Mouse (Mus musculus) hindbrain, postnatal 0 days (tissue): ENCODE results near the gene Rnf185. TPM values are rescaled to one million over a fixed set of nuclear protein-coding genes. Genes with fewer than 3 reads are reported as not detected.

Source experiments
- ATAC-seq: fragments of 200-750 bp; cut with Nextera tagmentation; 2 replicates; pipeline ENCODE4 v1.8.0; 2017; ENCODE audit warnings: mild to moderate bottlenecking, moderate TSS enrichment, moderate library complexity
- DNase-seq: peaks from one replicate; pipeline ENCODE4 v3.0.0-alpha.2; 2015; ENCODE audit warnings: low spot score
- H3K27ac ChIP-seq: fragments of 300-500 bp; sonication (generic); 2 replicates; pipeline ENCODE4 v1.5.1; 2014; ENCODE audit warnings: mild to moderate bottlenecking
- H3K27me3 ChIP-seq: fragments of 300-500 bp; sonication (generic); 2 replicates; pipeline ENCODE4 v1.6.1; 2014; ENCODE audit warnings: low read length, mixed read lengths; ENCODE audit not compliant: insufficient read depth
- H3K36me3 ChIP-seq: fragments of 300-500 bp; sonication (generic); 2 replicates; pipeline ENCODE4 v1.6.1; 2014; ENCODE audit warnings: low read length, mixed read lengths; ENCODE audit not compliant: insufficient read depth
- H3K4me1 ChIP-seq: fragments of 300-500 bp; sonication (generic); 2 replicates; pipeline ENCODE4 v1.6.1; 2014; ENCODE audit warnings: antibody characterized with exemption, low read length, mixed read lengths; ENCODE audit not compliant: insufficient read depth
- H3K4me2 ChIP-seq: fragments of 300-500 bp; sonication (generic); 2 replicates; pipeline ENCODE4 v1.6.1; 2014; ENCODE audit warnings: low read depth, mild to moderate bottlenecking, low read length, moderate library complexity, mixed read lengths
- H3K4me3 ChIP-seq: fragments of 300-500 bp; sonication (generic); 2 replicates; pipeline ENCODE4 v1.5.1; 2014; ENCODE audit warnings: low read length
- H3K9ac ChIP-seq: fragments of 300-500 bp; sonication (generic); replicated peaks from 2 replicates; pipeline ENCODE4 v1.6.1; 2014; ENCODE audit warnings: mild to moderate bottlenecking, low read length, moderate library complexity, mixed read lengths
- H3K9me3 ChIP-seq: fragments of 300-500 bp; sonication (generic); 2 replicates; pipeline ENCODE4 v1.6.1; 2016; ENCODE audit warnings: low read length, mixed read lengths
- CTCF ChIP-seq: IDR thresholded peaks from 2 replicates; pipeline ENCODE4 v1.5.1; 2016; ENCODE audit warnings: antibody characterized with exemption, control low read depth, low read depth
- WGBS: fragments of 180-500 bp; shearing (Covaris S2); extraction: QIAGEN DNeasy Blood & Tissue Kit; methylation state at CpG from one replicate; pipeline ENCODE4 v1.1.7; 2014; 5-methylcytosine and 5-hydroxymethylcytosine counted together
- polyA plus RNA-seq: library from polyadenylated mRNA; unstranded; fragments of >200 nt; fragmentation: Nextera tagmentation; extraction: Ambion mirVana; gene quantifications from 2 replicates; pipeline ENCODE4 v1.2.1, GENCODE M21; 2015
- total RNA-seq: library from RNA; depleted of rRNA; stranded (reverse); fragments of >200 nt; gene quantifications from 2 replicates; pipeline ENCODE4 v1.2.3, GENCODE M21; 2014

Gene Rnf185
- total and polyA plus RNA-seq, 2 experiments from 2014 or later, result 36.1 to 36.6 TPM

GRCm38 (mm10) chr11:3374741-3375140 is 77.4 kb downstream of the Rnf185 start:
- Histone ChIP-seq H3K36me3 (no peaks in the 10 kb centered on the region), H3K27me3 (no peaks in the 10 kb centered on the region), H3K9ac (peak overlapping the region; percentile 17), H3K4me2 (no peak overlapping the region), H3K27ac (peak overlapping the region; percentile 66; the same call in 1 of the 2 replicates), H3K4me3 (no peak overlapping the region), H3K4me1 (peaks cover 20% of the 10 kb centered on the region), H3K9me3 (no peaks in the 10 kb centered on the region)
- ATAC-seq (no peak), DNase-seq (no peak)
- 73% methylated on average over 12 of the region's 12 CpGs for WGBS
- no peak for TF ChIP-seq CTCF

- H3K9ac ChIP-seq, result peak overlapping the region; percentile 17
- no peaks in the 10 kb centered on the region for H3K9me3 ChIP-seq
- peak overlapping the region; percentile 66 for H3K27ac ChIP-seq
- H3K4me2 ChIP-seq, result peak overlapping the region; percentile 21; the same call in 1 of the 2 replicates
- peak; percentile 19; the same call in 1 of the 2 replicates for ATAC-seq
- DNase-seq, result peak; percentile 38
- no peaks in the 10 kb centered on the region for H3K27me3 ChIP-seq
- no peak for TF ChIP-seq CTCF
- H3K36me3 ChIP-seq, result no peaks in the 10 kb centered on the region
- WGBS, result 24% methylated on average over 7 of the region's 7 CpGs
- no peak overlapping the region for H3K4me3 ChIP-seq
- peaks cover 21% of the 10 kb centered on the region for H3K4me1 ChIP-seq
These were observed 77.9 kb downstream of the Rnf185 start for GRCm38 (mm10) chr11:3374293-3374645.

- Histone ChIP-seq H3K27ac (peak overlapping the region; percentile 66), H3K9ac (peak overlapping the region; percentile 17; the same call in 1 of the 2 replicates), H3K27me3 (no peaks in the 10 kb centered on the region), H3K4me2 (peak overlapping the region; percentile 21; the same call in 1 of the 2 replicates), H3K9me3 (no peaks in the 10 kb centered on the region), H3K36me3 (no peaks in the 10 kb centered on the region), H3K4me1 (peaks cover 21% of the 10 kb centered on the region), H3K4me3 (0 out of 2 replicates have a peak overlapping the region, but pooled peaks have one; percentile 2)
- TF ChIP-seq CTCF, result no peak
- DNase-seq (peak; percentile 50), ATAC-seq (no peak)
- WGBS, result 30% methylated on average over 7 of the region's 7 CpGs
These were observed 78.4 kb downstream of the Rnf185 start for GRCm38 (mm10) chr11:3373591-3374292.

- H3K9ac ChIP-seq, result peak overlapping the region; percentile 71; the same call in 1 of the 2 replicates
- ATAC-seq (peak; percentile 38; the same call in 1 of the 2 replicates), DNase-seq (no peak)
- no peaks in the 10 kb centered on the region for H3K9me3 ChIP-seq
- H3K4me2 ChIP-seq, result peak overlapping the region; percentile 87
- H3K4me3 ChIP-seq, result peak overlapping the region; percentile 62
- H3K36me3 ChIP-seq, result no peaks in the 10 kb centered on the region
- H3K4me1 ChIP-seq, result peaks cover 21% of the 10 kb centered on the region
- peak overlapping the region; percentile 87 for H3K27ac ChIP-seq
- TF ChIP-seq CTCF, result peak; percentile 20; the same call in 1 of the 2 replicates
- WGBS, result 22% methylated on average over 7 of the region's 7 CpGs
- no peaks in the 10 kb centered on the region for H3K27me3 ChIP-seq
These were observed 80.4 kb downstream of the Rnf185 start for GRCm38 (mm10) chr11:3371599-3372295.

- Histone ChIP-seq H3K36me3 (no peaks in the 10 kb centered on the region), H3K4me1 (peaks cover 21% of the 10 kb centered on the region), H3K27me3 (no peaks in the 10 kb centered on the region), H3K4me2 (peak overlapping the region; percentile 87), H3K9me3 (no peaks in the 10 kb centered on the region), H3K9ac (peak overlapping the region; percentile 71), H3K27ac (peak overlapping the region; percentile 87), H3K4me3 (peak overlapping the region; percentile 62)
- DNase-seq (peak; percentile 94), ATAC-seq (peak; percentile 96)
- TF ChIP-seq CTCF, result no peak
- WGBS, result 2% methylated on average over 27 of the region's 27 CpGs
These were observed 81.1 kb downstream of the Rnf185 start for GRCm38 (mm10) chr11:3370928-3371598.

- H3K9me3 ChIP-seq, result no peaks in the 10 kb centered on the region
- whole genome bisulfite sequencing, result 71% methylated on average over 2 of the region's 2 CpGs
These were observed 82.0 kb downstream of the Rnf185 start for GRCm38 (mm10) chr11:3370162-3370561.

More at GRCm38 (mm10) chr11:3370162-3370561, 82.0 kb downstream of the Rnf185 start:
- no peaks in the 10 kb centered on the region for H3K36me3 ChIP-seq
- H3K27ac ChIP-seq, result peak overlapping the region; percentile 87; the same call in 1 of the 2 replicates
- DNase-seq, result no peak
- H3K27me3 ChIP-seq, result no peaks in the 10 kb centered on the region
- peaks cover 21% of the 10 kb centered on the region for H3K4me1 ChIP-seq
- ATAC-seq, result no peak
- TF ChIP-seq CTCF, result no peak
- H3K4me3 ChIP-seq, result peak overlapping the region; percentile 62
- peak overlapping the region; percentile 71 for H3K9ac ChIP-seq
- peak overlapping the region; percentile 87 for H3K4me2 ChIP-seq
